ENCODE assay signal across 8 mouse cellular contexts in the genomic region with DNA sequence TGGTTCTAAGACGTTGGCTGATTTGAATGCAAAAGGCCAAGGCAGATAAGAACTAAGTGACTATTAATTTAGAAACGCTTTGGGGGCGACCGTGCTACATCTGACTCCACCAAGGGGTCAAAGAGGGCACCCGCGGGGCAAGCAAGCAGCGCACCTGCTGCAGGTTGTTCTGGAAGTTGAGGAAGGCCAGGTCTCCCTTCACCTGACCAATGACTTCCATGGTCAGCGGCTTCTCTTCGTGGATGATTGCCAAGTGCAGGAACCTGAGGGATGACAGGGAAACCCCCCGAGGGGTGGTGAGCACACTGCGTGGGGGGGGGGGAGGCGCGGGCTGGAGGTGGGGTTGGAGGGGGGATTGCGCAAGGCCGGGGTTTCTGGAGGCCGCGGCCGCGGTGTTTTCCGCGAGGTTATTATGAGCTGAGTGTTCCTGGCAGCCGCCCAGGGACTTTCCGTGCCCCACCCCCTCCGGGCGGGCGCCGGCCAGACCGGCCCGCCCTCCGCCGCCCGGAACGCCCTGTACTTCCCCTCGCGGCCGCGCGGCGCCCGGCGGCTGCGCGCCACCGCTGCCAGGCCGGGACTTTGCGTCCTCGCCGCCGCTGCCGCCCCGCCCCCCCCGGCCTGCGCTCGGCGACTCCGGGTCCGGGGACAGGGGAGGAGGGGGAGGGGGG. TPM values are rescaled to one million over a fixed set of nuclear protein-coding genes. Genes with fewer than 3 reads are reported as not detected.
A peak's percentile ranks its signal among the peaks of the same experiment; 100 is the strongest.
DNase-seq lines count a peak whose midpoint lies in the region; ATAC-seq and TF ChIP-seq lines count a peak whose summit lies in the region.

No protein-coding gene starts in this region.

- peak overlapping the region; percentile 96 for H3K9ac ChIP-seq in kidney, embryonic 15.5 days

- TF ChIP-seq POLR2A in embryonic fibroblast, embryonic 13.5 days (IDR thresholded peaks at IDR 0.05; ENCODE audit: low read depth, low read length) = no peak

- WGBS in heart, embryonic 10.5 days = 1% methylated on average over 44 of the region's 57 CpGs
- WGBS in kidney, embryonic 15.5 days = under 1% methylated on average over 34 of the region's 57 CpGs

- DNase-seq in B cell, adult 2 months = peak; percentile 98
- DNase-seq in brain, adult 2 months (ENCODE audit: low read depth, low spot score) = peak; percentile 91
- DNase-seq in heart, embryonic 10.5 days (ENCODE audit: low spot score) = peak; percentile 93
- DNase-seq in liver = peak; percentile 93
- peak; percentile 91 to 96 for DNase-seq in monocyte, adult 2 months (ENCODE audit: low read depth in 1 of 2, low spot score in 2 of 2)
- peak; percentile 94 to 96 for DNase-seq in spleen, postnatal 14 days (ENCODE audit: low spot score in 2 of 2)

- peak overlapping the region; percentile 74 for H3K4me2 ChIP-seq in kidney, embryonic 15.5 days

- peaks cover 15% of the 10 kb centered on the region for H3K4me1 ChIP-seq in embryonic fibroblast, embryonic 13.5 days (ENCODE audit: control insufficient read depth, insufficient read depth, low read length)
- peaks cover 36% of the 10 kb centered on the region for H3K4me1 ChIP-seq in heart, embryonic 10.5 days
- H3K4me1 ChIP-seq in kidney, embryonic 15.5 days = peaks cover 40% of the 10 kb centered on the region

- no peaks in the 10 kb centered on the region for H3K27me3 ChIP-seq in heart, embryonic 10.5 days (ENCODE audit: insufficient read depth, poor library complexity, severe bottlenecking)
- H3K27me3 ChIP-seq in kidney, embryonic 15.5 days = no peaks in the 10 kb centered on the region

- H3K4me3 ChIP-seq in embryonic fibroblast, embryonic 13.5 days (ENCODE audit: insufficient read depth, low read length) = peak overlapping the region; percentile 77
- peak overlapping the region; percentile 82 for H3K4me3 ChIP-seq in heart, embryonic 10.5 days
- H3K4me3 ChIP-seq in kidney, embryonic 15.5 days (replicated peaks) = peak overlapping the region; percentile 93

- no peaks in the 10 kb centered on the region for H3K9me3 ChIP-seq in heart, embryonic 10.5 days
- no peaks in the 10 kb centered on the region for H3K9me3 ChIP-seq in kidney, embryonic 15.5 days (replicated peaks)

- H3K27ac ChIP-seq in embryonic fibroblast, embryonic 13.5 days (ENCODE audit: insufficient read depth, low read length) = peak overlapping the region; percentile 35
- peak overlapping the region; percentile 99 for H3K27ac ChIP-seq in heart, embryonic 10.5 days
- peak overlapping the region; percentile 100 for H3K27ac ChIP-seq in kidney, embryonic 15.5 days

- peaks cover 35% of the 10 kb centered on the region for H3K36me3 ChIP-seq in heart, embryonic 10.5 days
- peaks cover 40% of the 10 kb centered on the region for H3K36me3 ChIP-seq in kidney, embryonic 15.5 days

- peak; percentile 90 for ATAC-seq in kidney, embryonic 15.5 days (replicated peaks; ENCODE audit: low FRiP score)

- TF ChIP-seq CTCF in embryonic fibroblast, embryonic 13.5 days (IDR thresholded peaks at IDR 0.05; ENCODE audit: borderline replicate concordance, insufficient read depth, low read length) = no peak

RNA-seq across cellular contexts. Expression of a gene that starts 0.8 kb away (rescaled TPM):
- polyA plus RNA-seq in embryonic fibroblast, embryonic 13.5 days (2011; ENCODE audit: insufficient read length, low read depth, missing spikeins) = 40.4 and 40.8 TPM in 2 replicates
- 36.8 and 44.2 TPM in 2 replicates for polyA plus RNA-seq in heart, embryonic 10.5 days (2016; fragmentation: Nextera tagmentation; extraction: Ambion mirVana)
- 78.2 and 80.3 TPM in 2 replicates for polyA plus RNA-seq in kidney, embryonic 15.5 days (2015; fragmentation: Nextera tagmentation; extraction: Ambion mirVana)

Comparison
In these comparisons a context has a peak if more than half of its experiments do, and no peak if none do; other contexts are left out.
1. Peak in every context shown above with its lines: DNase-seq, ATAC-seq, H3K4me3 ChIP-seq and H3K27ac ChIP-seq.
2. H3K27ac ChIP-seq: peak in every context shown above with its lines; median percentile 100 in kidney, embryonic 15.5 days; 99 in heart, embryonic 10.5 days; 35 in embryonic fibroblast, embryonic 13.5 days.